Mouse (Mus musculus): Measurements from ENCODE around the gene Scfd2.

- no peak for TF ChIP-seq CTCF (IDR thresholded peaks at IDR 0.05; ENCODE audit: low read depth)
- TF ChIP-seq EP300 (IDR thresholded peaks at IDR 0.05; ENCODE audit: low read depth) = no peak
Measured at GRCm38 (mm10) chr5:74350909-74351308, 180.7 kb downstream of the Scfd2 start.
